Mouse (Mus musculus) 3T3-L1 (cell line): ENCODE results near the gene Shroom1.

Experiments
- DNase-seq: peaks from one replicate; pipeline ENCODE4 v3.0.0-alpha.2; 2015; ENCODE audit warnings: low read depth, low spot score

Gene Shroom1

DNA sequence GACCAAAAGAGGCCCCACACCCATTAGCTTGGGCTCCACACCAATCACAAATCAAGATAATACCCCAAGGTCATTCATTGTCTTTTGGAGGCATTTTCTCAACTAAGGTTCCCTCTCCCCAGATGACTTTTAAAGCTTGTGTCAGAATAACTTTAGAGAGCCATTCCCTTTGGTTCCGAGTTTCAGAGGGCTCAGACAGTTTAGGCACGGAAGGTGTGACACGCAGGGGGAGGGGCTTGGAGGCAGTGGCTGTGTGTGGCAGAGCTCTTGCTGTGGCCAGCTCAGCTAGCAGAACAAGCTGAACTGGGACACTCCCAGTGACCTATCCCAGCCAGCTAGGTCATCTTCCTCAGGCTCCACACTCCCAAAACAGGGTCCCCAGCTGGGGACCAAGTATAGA is 51.6 kb downstream of the Shroom1 start:
- DNase-seq = peak; percentile 49

DNA sequence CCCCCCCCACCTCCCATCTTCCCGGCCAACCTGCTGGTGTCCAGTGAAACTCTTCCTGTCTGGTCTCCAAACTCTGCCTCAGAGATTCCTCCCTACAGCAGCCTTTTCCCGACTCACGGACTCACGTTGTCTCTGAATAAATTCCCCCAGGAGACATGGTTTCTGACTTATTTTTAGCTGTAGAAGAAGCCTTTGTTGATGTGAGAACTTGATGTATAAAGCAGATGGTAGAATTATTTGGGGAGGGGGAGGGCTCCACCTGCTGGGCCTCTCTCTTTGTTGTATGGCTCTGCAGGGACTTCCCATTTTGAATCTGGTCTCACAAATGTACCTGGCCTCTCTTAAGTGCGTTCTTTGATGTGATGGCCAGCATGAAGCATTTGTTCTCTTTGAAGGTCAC is 53.3 kb downstream of the Shroom1 start:
- no peak for DNase-seq

DNA sequence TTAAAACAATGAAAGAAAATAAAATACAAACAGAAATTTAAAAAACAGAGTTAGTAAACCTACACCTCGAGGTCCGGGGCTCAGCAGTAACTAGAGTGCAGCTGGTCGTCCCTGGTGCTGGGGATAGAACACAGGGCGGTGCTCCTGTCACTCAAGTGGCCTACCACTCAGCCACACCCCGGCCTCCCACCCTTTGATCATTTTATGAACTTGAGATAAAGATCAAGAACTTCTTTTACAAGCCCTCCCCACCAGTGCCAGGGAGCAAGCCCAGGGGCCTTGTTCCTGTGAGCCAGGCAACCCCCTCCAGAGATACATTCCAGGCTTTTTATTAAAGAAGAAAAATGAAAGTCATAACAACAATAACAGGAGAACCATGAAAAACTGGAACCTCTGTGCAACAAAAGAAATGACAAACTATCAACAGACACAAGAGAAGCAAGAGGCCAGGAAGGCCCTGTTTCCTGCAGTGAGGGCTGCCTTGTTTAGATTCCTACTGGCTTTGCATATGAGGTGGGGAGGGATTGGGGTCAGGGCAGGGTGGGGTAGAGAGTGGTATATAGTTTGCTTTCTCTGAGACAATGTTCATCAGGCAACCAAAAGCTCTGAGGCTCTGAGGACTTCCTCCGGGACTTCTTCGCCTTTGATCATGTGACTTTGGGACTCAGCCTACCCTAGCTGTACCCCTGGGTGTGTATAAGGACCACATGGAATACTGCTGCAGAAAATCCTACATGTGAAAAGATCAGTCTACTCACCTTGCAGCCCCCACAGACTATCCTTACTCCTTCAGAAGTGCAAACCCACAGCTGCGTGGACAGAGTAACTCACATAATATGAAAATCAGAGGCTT is 60.0 kb downstream of the Shroom1 start:
- DNase-seq = no peak
